Mouse (Mus musculus) cortical plate, adult 2 months (tissue): ENCODE measurements around the gene Gramd1b.

Experiments used
- CTCF ChIP-seq: fragments of 200-500 bp; IDR thresholded peaks from 2 replicates; pipeline ENCODE4 v1.5.1; 2011; ENCODE audit warnings: mild to moderate bottlenecking, control low read depth, low read length; ENCODE audit not compliant: insufficient read depth; ENCODE audit errors: extremely low read depth
- POLR2A ChIP-seq: fragments of 200-500 bp; IDR thresholded peaks from 2 replicates; pipeline ENCODE4 v1.6.1; 2011; ENCODE audit warnings: mild to moderate bottlenecking, low read length, control low read depth; ENCODE audit not compliant: insufficient read depth; ENCODE audit errors: extremely low read depth

- TF ChIP-seq POLR2A (no peak), CTCF (no peak)
These were observed 24.1 kb upstream of the Gramd1b start for GRCm38 (mm10) chr9:40555243-40555642.
